Mouse (Mus musculus) spleen, adult 2 months (tissue): ENCODE results near the gene Zfp809. TPM values are rescaled to one million over a fixed set of nuclear protein-coding genes. Genes with fewer than 3 reads are reported as not detected.
A peak's percentile ranks its signal among the peaks of the same experiment; 100 is the strongest.

Source experiments
- DNase-seq, 2 experiments: peaks; one replicate each; pipeline versions ENCODE4 v3.0.0 to v3.0.0-alpha.2; 2012 to 2021; ENCODE audit warnings: low spot score in 2 of 2, low read depth in 1 of 2
- H3K27ac ChIP-seq: fragments of 200-500 bp; 2 replicates; pipeline ENCODE4 v1.5.1; 2012; ENCODE audit warnings: low read length, inconsistent platforms; ENCODE audit not compliant: insufficient read depth
- H3K27me3 ChIP-seq: fragments of 200-500 bp; 2 replicates; pipeline ENCODE4 v1.6.1; 2012; ENCODE audit warnings: mild to moderate bottlenecking, moderate library complexity, low read length, inconsistent platforms; ENCODE audit not compliant: control insufficient read depth, insufficient read depth
- H3K36me3 ChIP-seq: fragments of 200-500 bp; 2 replicates; pipeline ENCODE4 v1.6.1; 2012; ENCODE audit warnings: mild to moderate bottlenecking, low read length, inconsistent platforms; ENCODE audit not compliant: control insufficient read depth, insufficient read depth
- H3K4me1 ChIP-seq: fragments of 200-500 bp; 2 replicates; pipeline ENCODE4 v1.6.1; 2011; ENCODE audit warnings: inconsistent platforms; ENCODE audit not compliant: control insufficient read depth, insufficient read depth, insufficient read length
- H3K4me3 ChIP-seq: fragments of 200-500 bp; 2 replicates; pipeline ENCODE4 v1.5.1; 2011; ENCODE audit warnings: mild to moderate bottlenecking, inconsistent platforms; ENCODE audit not compliant: insufficient read depth, insufficient read length; ENCODE audit errors: extremely low read depth
- CTCF ChIP-seq: fragments of 200-500 bp; IDR thresholded peaks from 2 replicates; pipeline ENCODE4 v1.5.1; 2011; ENCODE audit warnings: mild to moderate bottlenecking, inconsistent platforms; ENCODE audit not compliant: insufficient read depth, insufficient read length, insufficient replicate concordance; ENCODE audit errors: extremely low read depth
- POLR2A ChIP-seq: fragments of 200-500 bp; IDR thresholded peaks from 2 replicates; pipeline ENCODE4 v1.6.1; 2011; ENCODE audit warnings: low read depth, low read length, inconsistent platforms
- WGBS: fragments of 180-500 bp; shearing (Covaris S2); methylation state at CpG from one replicate; pipeline ENCODE4 v1.1.7; 2018; 5-methylcytosine and 5-hydroxymethylcytosine counted together
- polyA plus RNA-seq: library from polyadenylated mRNA; depleted of rRNA; stranded (reverse); fragments of >200 nt; gene quantifications from 2 replicates; pipeline ENCODE4 v1.2.3, GENCODE M21; 2012

The Zfp809 gene
- polyA plus RNA-seq, 1 experiment, result 13.8 TPM

DNA sequence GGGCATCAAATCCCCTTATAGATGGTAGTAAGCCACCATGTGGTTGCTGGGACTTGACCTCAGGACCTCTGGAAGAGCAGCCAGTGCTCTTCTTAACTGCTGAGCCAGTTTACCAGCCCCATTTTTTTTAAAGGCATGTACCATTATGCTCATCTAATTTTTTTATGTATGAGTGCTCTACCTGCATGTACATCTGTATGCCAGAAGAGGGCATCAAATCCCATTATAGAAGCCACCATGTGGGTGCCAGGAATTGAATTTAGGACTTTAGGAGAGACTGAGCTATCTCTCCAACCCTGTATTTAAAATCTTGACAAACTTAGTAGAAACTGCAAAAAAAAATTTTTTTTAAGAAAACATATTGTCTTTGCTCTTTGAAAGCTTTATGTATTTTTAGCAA lies 5.0 kb downstream of the Zfp809 start:
- no peaks in the 10 kb centered on the region for H3K27me3 ChIP-seq
- TF ChIP-seq CTCF, result no peak
- TF ChIP-seq POLR2A, result no peak
- no peaks in the 10 kb centered on the region; the same call in 1 of the 2 replicates for H3K4me1 ChIP-seq
- H3K27ac ChIP-seq, result no peak overlapping the region
- H3K4me3 ChIP-seq, result no peak overlapping the region
- DNase-seq, result peak in 1 of 2 experiments; percentile 12
- no peaks in the 10 kb centered on the region for H3K36me3 ChIP-seq

DNA sequence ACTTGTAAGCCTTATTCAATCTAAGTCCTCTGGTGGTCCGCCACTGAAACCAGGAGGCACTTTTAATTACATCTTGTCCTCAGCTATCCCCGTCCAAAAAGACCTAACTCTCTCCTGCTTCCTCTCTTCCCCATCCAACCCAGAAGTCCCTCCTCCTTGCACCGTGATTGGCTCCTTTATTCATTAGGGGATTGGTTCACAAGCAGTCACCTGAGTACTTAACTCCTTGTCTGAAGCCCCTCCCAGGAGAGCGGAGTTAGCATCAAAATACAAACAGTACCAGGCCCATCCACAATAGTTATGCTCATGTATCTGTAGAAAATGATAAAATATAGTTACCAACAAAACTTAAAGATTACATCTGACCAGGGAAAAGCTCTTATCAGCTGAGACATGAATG lies 14.5 kb downstream of the Zfp809 start:
- Histone ChIP-seq H3K4me1 (no peaks in the 10 kb centered on the region), H3K27me3 (no peaks in the 10 kb centered on the region), H3K27ac (no peak overlapping the region), H3K4me3 (no peak overlapping the region), H3K36me3 (peaks cover 43% of the 10 kb centered on the region)
- TF ChIP-seq POLR2A, result no peak
- TF ChIP-seq CTCF, result no peak
- no peak for DNase-seq
- 94% methylated on average over 4 of the region's 4 CpGs for WGBS

DNA sequence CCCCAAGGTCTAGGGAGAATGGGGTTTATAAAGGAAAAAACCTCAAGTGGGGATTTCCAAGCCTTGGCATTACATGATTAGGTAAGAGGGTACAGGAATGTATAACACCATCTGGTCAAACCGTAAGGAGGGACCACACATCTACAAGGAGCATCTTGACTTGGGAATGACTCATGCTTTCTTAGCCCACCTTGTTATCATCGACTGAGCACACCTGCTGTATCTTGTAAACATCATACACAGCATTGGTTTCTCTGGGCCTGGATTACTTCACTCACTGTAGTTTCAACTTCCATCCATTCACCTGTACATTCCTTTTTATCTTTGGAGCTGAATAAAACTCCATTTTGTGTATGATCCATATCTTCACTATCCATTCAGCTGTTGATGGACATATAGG lies 18.7 kb downstream of the Zfp809 start:
- WGBS, result 95% methylated on average over 2 of the region's 2 CpGs
- no peak for DNase-seq
- Histone ChIP-seq H3K4me1 (no peaks in the 10 kb centered on the region), H3K36me3 (peaks cover 28% of the 10 kb centered on the region), H3K27me3 (no peaks in the 10 kb centered on the region), H3K27ac (no peak overlapping the region), H3K4me3 (no peak overlapping the region)
- TF ChIP-seq CTCF (no peak), POLR2A (no peak)

DNA sequence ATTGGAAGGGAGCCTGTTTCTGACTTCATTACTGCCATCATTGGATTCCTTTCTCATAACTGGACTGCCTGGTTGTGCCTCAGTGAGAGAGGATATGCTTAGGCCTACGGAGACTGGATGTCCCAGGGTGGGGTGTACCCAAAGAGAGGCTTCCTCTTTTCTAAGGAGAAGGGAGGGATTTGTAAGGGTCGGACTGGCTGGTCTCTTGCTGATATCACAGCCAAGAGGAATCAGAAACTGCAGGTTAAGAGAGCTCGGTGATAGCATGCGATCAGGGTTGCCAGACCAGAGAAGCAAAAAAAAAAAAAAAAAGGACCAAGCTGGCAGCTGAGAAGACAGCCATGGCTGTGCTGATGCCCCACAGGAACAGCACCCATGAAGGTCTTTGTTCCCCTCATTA lies 31.1 kb downstream of the Zfp809 start:
- no peak overlapping the region for H3K4me3 ChIP-seq
- no peak overlapping the region for H3K27ac ChIP-seq
- H3K4me1 ChIP-seq, result peaks cover 4% of the 10 kb centered on the region; the same call in 1 of the 2 replicates
- DNase-seq, result no peak
- TF ChIP-seq CTCF, result no peak
- TF ChIP-seq POLR2A, result no peak
- no peaks in the 10 kb centered on the region for H3K27me3 ChIP-seq
- 86% methylated on average over 4 of the region's 4 CpGs for WGBS
- peaks cover 4% of the 10 kb centered on the region; the same call in 1 of the 2 replicates for H3K36me3 ChIP-seq

DNA sequence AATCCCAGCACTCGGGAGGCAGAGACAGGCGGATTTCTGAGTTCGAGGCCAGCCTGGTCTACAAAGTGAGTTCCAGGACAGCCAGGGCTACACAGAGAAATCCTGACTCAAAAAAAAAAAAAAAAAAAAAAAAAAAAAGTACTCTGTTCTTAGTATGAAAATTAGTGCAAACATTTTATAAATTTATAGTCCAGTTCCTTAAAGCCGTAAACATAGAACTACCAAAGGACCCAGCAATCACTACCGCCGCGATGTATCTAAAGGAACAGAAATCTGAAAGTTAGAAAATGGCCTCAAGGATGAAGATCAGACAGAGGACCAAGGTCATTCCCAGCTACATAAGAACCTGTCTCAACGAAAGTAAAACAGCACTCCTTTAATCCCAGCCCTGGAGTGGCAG lies 33.3 kb downstream of the Zfp809 start:
- Histone ChIP-seq H3K27ac (no peak overlapping the region), H3K36me3 (no peaks in the 10 kb centered on the region), H3K4me3 (no peak overlapping the region), H3K4me1 (peaks cover 4% of the 10 kb centered on the region; the same call in 1 of the 2 replicates), H3K27me3 (no peaks in the 10 kb centered on the region)
- 87% methylated on average over 8 of the region's 8 CpGs for WGBS
- no peak for DNase-seq
- TF ChIP-seq CTCF, result no peak
- TF ChIP-seq POLR2A, result no peak

DNA sequence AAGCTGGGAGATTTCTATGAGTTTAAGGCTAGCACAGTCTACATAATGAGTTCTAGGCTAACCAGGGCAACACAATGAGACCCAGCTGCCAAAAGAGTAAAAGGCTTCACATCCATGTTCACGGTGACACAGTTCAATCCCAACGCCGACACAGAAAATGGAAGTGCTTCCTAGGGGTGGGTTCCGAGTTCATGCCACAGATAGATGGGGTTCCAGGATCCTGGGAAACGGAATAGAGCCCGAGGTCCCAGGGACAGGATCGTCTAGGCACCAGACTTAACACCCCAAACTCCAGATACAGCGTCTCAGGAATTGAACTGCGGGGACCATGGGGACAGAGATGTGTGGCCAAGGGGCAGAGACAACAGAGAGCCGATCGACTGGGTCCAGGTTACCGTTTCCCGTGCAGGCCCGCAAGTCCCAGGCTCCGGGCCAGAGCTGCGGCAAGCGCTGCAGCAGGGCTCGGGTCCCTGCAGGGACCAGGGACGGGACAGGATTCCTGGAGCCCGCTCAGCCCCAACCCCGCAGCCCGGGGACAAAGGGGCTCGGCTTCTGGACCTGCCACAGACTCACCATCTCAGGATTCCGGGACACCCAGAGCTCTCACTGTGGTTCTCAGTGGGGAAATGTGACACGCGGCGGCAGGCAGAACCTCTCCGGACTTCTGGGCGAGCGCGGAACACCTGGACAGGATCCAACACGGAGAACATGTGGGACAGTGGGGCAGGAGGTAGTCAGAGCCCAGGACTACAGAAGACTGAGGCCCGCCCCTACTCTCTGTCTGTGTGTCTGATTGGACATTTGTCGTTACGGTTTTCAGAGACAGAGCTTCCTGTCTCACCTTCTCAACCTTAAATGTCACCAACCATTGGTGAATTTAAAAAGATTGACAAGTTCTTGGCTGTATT lies 33.9 kb downstream of the Zfp809 start, which contains the start of gene Zfp599:
Zfp599 (minus strand) TSS at position 712 of the 908 bp plus-strand sequence.
- no peak within 1 kb of the TSS for H3K27ac ChIP-seq
- peak within 1 kb of the TSS; percentile 65 for H3K4me3 ChIP-seq
- WGBS, result 1% methylated on average over 35 of the region's 35 CpGs
- peaks cover 4% of the 10 kb centered on the region; the same call in 1 of the 2 replicates for H3K4me1 ChIP-seq
- no peak for TF ChIP-seq CTCF
- no peak for TF ChIP-seq POLR2A
- peak; percentile 54 to 72 for DNase-seq
- no peaks in the 10 kb centered on the region for H3K27me3 ChIP-seq
- no peaks in the 10 kb centered on the region for H3K36me3 ChIP-seq

DNA sequence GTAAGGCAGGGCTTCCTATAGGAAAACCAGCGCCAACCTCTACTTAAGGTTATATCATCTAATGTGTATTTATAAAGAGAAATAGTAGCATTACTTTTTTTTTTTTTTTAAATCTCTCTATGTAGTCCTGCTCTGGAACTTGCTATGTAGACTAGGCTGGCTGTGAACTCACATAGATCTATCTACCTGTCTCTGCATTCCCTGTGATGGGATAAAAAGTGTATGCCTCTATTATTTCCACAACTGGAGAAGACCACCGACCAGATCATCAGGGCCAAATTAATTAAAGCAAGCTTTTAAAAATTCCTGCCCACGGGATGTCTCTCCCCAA lies 34.5 kb downstream of the Zfp809 start:
- DNase-seq, result no peak
- WGBS, result 38% methylated on average over 3 of the region's 3 CpGs
- H3K4me3 ChIP-seq, result no peak overlapping the region; the same call in 1 of the 2 replicates

More for the DNA sequence above, 34.5 kb downstream of the Zfp809 start:
- H3K27me3 ChIP-seq, result no peaks in the 10 kb centered on the region
- TF ChIP-seq CTCF (no peak), POLR2A (no peak)
- peaks cover 4% of the 10 kb centered on the region; the same call in 1 of the 2 replicates for H3K4me1 ChIP-seq
- H3K27ac ChIP-seq, result no peak overlapping the region
- H3K36me3 ChIP-seq, result no peaks in the 10 kb centered on the region
